Mouse (Mus musculus) midbrain, embryonic 11.5 days (tissue): Measurements from ENCODE around the gene Fam107b. TPM values are rescaled to one million over a fixed set of nuclear protein-coding genes. Genes with fewer than 3 reads are reported as not detected.

ENCODE experiments used
- ATAC-seq: fragments of 200-750 bp; cut with Nextera tagmentation; 2 replicates; pipeline ENCODE4 v1.8.0; 2017; ENCODE audit warnings: moderate TSS enrichment, moderate library complexity; ENCODE audit not compliant: low FRiP score
- DNase-seq: peaks from one replicate; pipeline ENCODE4 v3.0.0; 2015; ENCODE audit warnings: low spot score; ENCODE audit errors: missing footprints
- H3K27ac ChIP-seq: fragments of 300-500 bp; sonication (generic); 2 replicates; pipeline ENCODE4 v1.5.1; 2014; ENCODE audit warnings: low read depth, low read length
- H3K27me3 ChIP-seq: fragments of 300-500 bp; sonication (generic); 2 replicates; pipeline ENCODE4 v1.6.1; 2014; ENCODE audit warnings: mild to moderate bottlenecking, low read length, moderate library complexity, mixed read lengths; ENCODE audit not compliant: control insufficient read depth, insufficient read depth
- H3K36me3 ChIP-seq: fragments of 300-500 bp; sonication (generic); 2 replicates; pipeline ENCODE4 v1.6.1; 2014; ENCODE audit warnings: mild to moderate bottlenecking, low read length, moderate library complexity, mixed read lengths; ENCODE audit not compliant: control insufficient read depth, insufficient read depth
- H3K4me1 ChIP-seq: fragments of 300-500 bp; sonication (generic); 2 replicates; pipeline ENCODE4 v1.6.1; 2014; ENCODE audit warnings: low read length; ENCODE audit not compliant: control insufficient read depth, insufficient read depth
- H3K4me2 ChIP-seq: fragments of 300-500 bp; sonication (generic); 2 replicates; pipeline ENCODE4 v1.6.1; 2014; ENCODE audit warnings: mild to moderate bottlenecking, moderate library complexity
- H3K4me3 ChIP-seq: fragments of 300-500 bp; sonication (generic); 2 replicates; pipeline ENCODE4 v1.5.1; 2014; ENCODE audit warnings: low read depth, low read length
- H3K9ac ChIP-seq: fragments of 300-500 bp; sonication (generic); 2 replicates; pipeline ENCODE4 v1.6.1; 2014; ENCODE audit warnings: low read length
- H3K9me3 ChIP-seq: fragments of 300-500 bp; sonication (generic); 2 replicates; pipeline ENCODE4 v1.6.1; 2016; ENCODE audit warnings: low read length; ENCODE audit not compliant: control insufficient read depth
- WGBS: fragments of 180-500 bp; shearing (Covaris S2); extraction: QIAGEN DNeasy Blood & Tissue Kit; methylation state at CpG from one replicate; pipeline ENCODE4 v1.1.7; 2014; 5-methylcytosine and 5-hydroxymethylcytosine counted together
- polyA plus RNA-seq: library from polyadenylated mRNA; unstranded; fragments of >200 nt; fragmentation: Nextera tagmentation; extraction: Ambion mirVana; gene quantifications from 2 replicates; pipeline ENCODE4 v1.2.1, GENCODE M21; 2014

Fam107b gene
- polyA plus RNA-seq, 1 experiment from 2014 or later: 60.4 TPM

GRCm38 (mm10) chr2:3730744-3731143, 160.5 kb downstream of the Fam107b start:
- 0 out of 2 replicates have a peak, but pooled peaks cover 2% of the 10 kb centered on the region for H3K4me1 ChIP-seq

GRCm38 (mm10) chr2:3731316-3732015, 161.2 kb downstream of the Fam107b start:
- WGBS: 91% methylated on average over 14 of the region's 14 CpGs
- ATAC-seq: no peak
- Histone ChIP-seq H3K27ac (no peak overlapping the region), H3K9ac (no peak overlapping the region), H3K4me1 (0 out of 2 replicates have a peak, but pooled peaks cover 2% of the 10 kb centered on the region), H3K36me3 (no peaks in the 10 kb centered on the region), H3K4me2 (no peak overlapping the region), H3K9me3 (no peaks in the 10 kb centered on the region), H3K4me3 (no peak overlapping the region), H3K27me3 (no peaks in the 10 kb centered on the region)
- DNase-seq: no peak

More at GRCm38 (mm10) chr2:3730744-3731143, 160.5 kb downstream of the Fam107b start:
- H3K36me3 ChIP-seq: no peaks in the 10 kb centered on the region
- no peak overlapping the region for H3K9ac ChIP-seq
- H3K4me3 ChIP-seq: no peak overlapping the region
- no peaks in the 10 kb centered on the region for H3K9me3 ChIP-seq
- 59% methylated on average over 10 of the region's 10 CpGs for WGBS
- no peak for DNase-seq
- no peak for ATAC-seq
- H3K4me2 ChIP-seq: no peak overlapping the region
- no peaks in the 10 kb centered on the region for H3K27me3 ChIP-seq
- H3K27ac ChIP-seq: no peak overlapping the region

GRCm38 (mm10) chr2:3737917-3738694, 167.8 kb downstream of the Fam107b start:
- Histone ChIP-seq H3K27me3 (no peaks in the 10 kb centered on the region), H3K9me3 (no peaks in the 10 kb centered on the region), H3K27ac (no peak overlapping the region), H3K4me3 (no peak overlapping the region), H3K4me2 (no peak overlapping the region), H3K9ac (no peak overlapping the region), H3K36me3 (no peaks in the 10 kb centered on the region), H3K4me1 (peaks cover 2% of the 10 kb centered on the region; the same call in 1 of the 2 replicates)
- DNase-seq (no peak), ATAC-seq (no peak)
- WGBS: 76% methylated on average over 6 of the region's 6 CpGs

DNA sequence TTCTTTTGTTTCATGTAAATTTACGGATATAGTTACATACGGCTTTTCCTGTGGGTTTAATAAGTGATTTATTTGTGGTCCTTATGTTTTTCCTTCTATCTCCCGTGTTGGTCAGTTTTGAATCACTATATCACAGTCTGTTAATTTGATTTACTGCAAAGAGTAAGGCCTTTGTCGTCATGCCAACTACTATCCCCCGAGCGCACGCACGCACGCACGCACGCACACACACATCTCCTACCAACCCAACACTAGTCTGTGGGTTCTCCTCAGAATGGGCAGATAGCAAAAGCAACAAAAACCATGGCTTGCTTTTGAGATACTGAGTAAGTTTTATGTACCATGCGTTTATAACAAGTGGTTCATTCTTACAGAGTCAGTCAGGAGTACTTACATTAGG, 168.4 kb downstream of the Fam107b start:
- 94% methylated on average over 12 of the region's 12 CpGs for WGBS
- Histone ChIP-seq H3K9ac (no peak overlapping the region), H3K27me3 (no peaks in the 10 kb centered on the region), H3K4me3 (no peak overlapping the region), H3K9me3 (no peaks in the 10 kb centered on the region), H3K27ac (no peak overlapping the region), H3K4me2 (no peak overlapping the region), H3K4me1 (peaks cover 2% of the 10 kb centered on the region; the same call in 1 of the 2 replicates), H3K36me3 (no peaks in the 10 kb centered on the region)
- ATAC-seq: no peak
- no peak for DNase-seq

DNA sequence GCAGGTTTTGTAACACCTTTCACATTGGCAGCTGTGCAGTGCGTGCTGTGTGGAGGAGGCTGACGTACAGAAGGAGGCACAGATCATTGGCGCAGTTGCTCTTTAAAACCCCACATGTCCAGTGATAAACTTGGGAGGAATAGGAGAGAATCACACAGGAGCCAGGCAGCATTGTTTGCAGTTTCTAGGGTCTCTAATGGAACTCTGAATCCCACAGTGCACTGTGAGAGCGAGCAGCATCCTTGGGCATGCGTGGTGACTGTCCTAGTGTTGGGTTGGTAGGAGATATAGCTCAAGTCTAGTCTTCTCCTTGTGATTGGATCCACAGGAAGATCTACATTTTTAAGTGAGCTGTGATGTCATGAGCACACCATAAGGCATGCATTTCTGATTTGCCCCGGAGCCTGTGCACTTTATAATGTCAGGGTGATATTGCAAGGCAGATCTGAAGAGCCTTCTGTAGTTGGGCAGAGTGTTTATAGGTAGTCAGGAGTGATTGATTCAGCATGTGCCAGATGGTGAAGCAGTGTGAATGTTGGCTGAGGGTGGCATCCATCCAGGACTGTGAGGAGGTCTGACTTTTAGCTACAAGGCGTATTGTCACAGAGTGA, 169.2 kb downstream of the Fam107b start:
- Histone ChIP-seq H3K4me3 (no peak overlapping the region), H3K9ac (no peak overlapping the region), H3K27ac (no peak overlapping the region), H3K36me3 (no peaks in the 10 kb centered on the region), H3K27me3 (no peaks in the 10 kb centered on the region), H3K4me2 (no peak overlapping the region), H3K4me1 (peaks cover 2% of the 10 kb centered on the region; the same call in 1 of the 2 replicates), H3K9me3 (no peaks in the 10 kb centered on the region)
- 88% methylated on average over 7 of the region's 7 CpGs for WGBS
- ATAC-seq (no peak), DNase-seq (no peak)

GRCm38 (mm10) chr2:3740256-3740655, 170.0 kb downstream of the Fam107b start:
- Histone ChIP-seq H3K9me3 (no peaks in the 10 kb centered on the region), H3K9ac (no peak overlapping the region), H3K36me3 (no peaks in the 10 kb centered on the region), H3K27ac (no peak overlapping the region), H3K27me3 (no peaks in the 10 kb centered on the region), H3K4me3 (no peak overlapping the region), H3K4me1 (peaks cover 2% of the 10 kb centered on the region; the same call in 1 of the 2 replicates), H3K4me2 (no peak overlapping the region)
- DNase-seq (no peak), ATAC-seq (no peak)
- 85% methylated on average over 3 of the region's 3 CpGs for WGBS

DNA sequence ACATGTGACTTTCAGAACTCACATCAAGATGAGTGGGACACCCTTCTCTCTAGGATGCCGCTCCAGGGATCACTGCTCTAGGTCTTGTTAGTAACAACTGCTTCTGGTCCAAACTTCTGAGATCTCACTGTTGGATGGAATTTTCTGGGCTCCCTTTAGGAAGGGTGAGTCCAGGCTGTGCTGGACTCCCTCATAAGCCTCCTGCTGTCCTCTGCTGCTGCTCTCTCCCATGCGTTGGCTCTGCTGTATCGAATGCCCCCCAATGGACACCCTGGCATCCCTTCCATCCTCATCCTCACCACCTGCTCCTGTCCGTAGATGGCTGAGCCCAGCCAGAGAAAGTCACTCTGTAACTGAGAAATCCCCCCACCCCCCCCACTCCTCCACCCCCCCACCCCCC, 170.4 kb downstream of the Fam107b start:
- ATAC-seq: no peak
- Histone ChIP-seq H3K9ac (no peak overlapping the region), H3K4me1 (peaks cover 2% of the 10 kb centered on the region; the same call in 1 of the 2 replicates), H3K4me2 (no peak overlapping the region), H3K27me3 (no peaks in the 10 kb centered on the region), H3K36me3 (no peaks in the 10 kb centered on the region), H3K9me3 (no peaks in the 10 kb centered on the region), H3K27ac (no peak overlapping the region), H3K4me3 (no peak overlapping the region)
- no peak for DNase-seq
- 92% methylated on average over 4 of the region's 4 CpGs for WGBS

- Histone ChIP-seq H3K9ac (no peak overlapping the region), H3K27me3 (no peaks in the 10 kb centered on the region), H3K27ac (no peak overlapping the region), H3K4me2 (no peak overlapping the region), H3K4me3 (no peak overlapping the region), H3K4me1 (peaks cover 2% of the 10 kb centered on the region; the same call in 1 of the 2 replicates), H3K9me3 (no peaks in the 10 kb centered on the region), H3K36me3 (no peaks in the 10 kb centered on the region)
- DNase-seq (no peak), ATAC-seq (no peak)
- 92% methylated on average over 6 of the region's 6 CpGs for WGBS
These were observed 172.2 kb downstream of the Fam107b start for GRCm38 (mm10) chr2:3742519-3742918.

GRCm38 (mm10) chr2:3745041-3745440, 174.8 kb downstream of the Fam107b start:
- Histone ChIP-seq H3K36me3 (no peaks in the 10 kb centered on the region), H3K9ac (no peak overlapping the region), H3K4me3 (no peak overlapping the region), H3K27me3 (no peaks in the 10 kb centered on the region), H3K27ac (no peak overlapping the region), H3K4me2 (no peak overlapping the region), H3K9me3 (no peaks in the 10 kb centered on the region), H3K4me1 (no peaks in the 10 kb centered on the region)
- 63% methylated on average over 3 of the region's 3 CpGs for WGBS
- DNase-seq: no peak
- no peak for ATAC-seq
